Mouse (Mus musculus): ENCODE measurements around the gene Gm42372.
A peak's percentile ranks its signal among the peaks of the same experiment; 100 is the strongest.

The Gm42372 gene

DNA sequence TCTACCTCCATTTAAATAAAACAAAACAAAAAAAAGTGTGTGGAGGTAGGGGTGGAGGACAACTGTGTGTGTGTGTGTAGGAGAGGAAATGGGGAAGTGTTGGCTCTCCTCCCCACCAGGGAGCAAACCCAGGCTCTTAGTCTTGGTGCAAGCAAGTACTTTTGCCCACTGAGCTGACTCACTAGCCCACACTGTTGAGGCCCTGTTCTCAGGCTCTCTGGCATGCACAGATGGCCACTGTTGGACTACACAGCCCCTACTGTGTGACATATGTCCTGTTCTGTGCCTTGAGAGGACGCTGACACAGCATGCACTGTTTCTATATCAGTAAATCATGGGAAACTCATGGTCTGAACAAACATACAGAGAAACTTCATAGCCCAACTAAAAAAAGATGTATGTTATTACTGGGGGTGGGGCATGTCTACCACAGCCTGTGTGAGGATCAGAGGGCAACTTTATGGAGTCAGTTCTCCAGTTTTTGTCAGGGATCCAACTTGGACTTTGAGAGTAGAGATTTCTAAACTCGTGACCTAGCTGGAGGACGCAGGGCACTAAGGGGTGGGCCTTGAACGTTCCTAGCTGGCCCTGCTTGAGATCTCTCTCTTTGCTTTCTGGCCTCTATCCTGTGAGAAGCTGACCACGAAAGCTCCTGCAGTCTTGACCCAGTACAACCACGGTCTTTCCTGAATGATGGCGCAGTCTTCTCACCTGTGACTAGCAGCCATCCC, 20.5 kb downstream of the Gm42372 start:
- DNase-seq (ENCODE audit: inconsistent ontology term), result peak; percentile 27

DNA sequence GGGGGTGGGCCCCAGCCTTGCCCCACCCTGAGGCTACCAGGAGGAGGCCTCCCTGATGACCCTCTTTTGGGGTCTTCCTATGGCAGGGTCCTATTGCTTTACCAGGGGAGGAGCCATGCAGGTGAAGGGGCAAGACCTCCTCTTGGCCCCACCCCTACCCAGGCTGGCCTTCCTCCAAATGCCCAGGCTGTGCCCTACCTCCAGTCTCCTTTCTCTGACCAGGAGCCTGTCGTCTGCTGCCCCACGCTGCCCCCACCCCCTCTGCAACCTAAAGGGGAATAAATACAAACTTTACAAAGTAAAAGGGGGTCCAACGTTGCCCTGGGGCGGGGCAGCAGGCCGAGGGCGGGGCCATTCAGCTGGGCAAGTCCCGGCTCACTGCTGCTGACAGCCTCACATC, 21.8 kb downstream of the Gm42372 start:
- no peak for DNase-seq (ENCODE audit: inconsistent ontology term)

DNA sequence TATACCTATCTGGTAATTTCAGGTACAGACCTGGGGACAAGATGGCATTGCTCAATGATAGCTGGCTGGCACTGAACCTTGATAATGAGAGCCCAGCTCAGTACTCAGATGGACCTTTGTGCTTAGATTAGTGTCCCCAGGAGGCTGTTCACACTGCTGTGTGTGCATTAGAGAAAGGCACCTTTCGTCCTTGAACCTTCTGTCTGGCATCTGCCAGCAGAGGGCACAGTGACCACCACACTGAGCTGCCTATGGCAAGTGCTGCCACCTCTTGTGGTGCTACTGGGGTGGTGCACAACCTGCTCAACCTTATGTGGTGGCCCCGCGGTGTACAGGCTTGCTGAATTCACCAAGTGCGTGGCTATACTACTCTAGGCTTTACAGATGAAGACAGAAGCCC, 24.4 kb downstream of the Gm42372 start:
- DNase-seq (ENCODE audit: inconsistent ontology term), result peak; percentile 33

DNA sequence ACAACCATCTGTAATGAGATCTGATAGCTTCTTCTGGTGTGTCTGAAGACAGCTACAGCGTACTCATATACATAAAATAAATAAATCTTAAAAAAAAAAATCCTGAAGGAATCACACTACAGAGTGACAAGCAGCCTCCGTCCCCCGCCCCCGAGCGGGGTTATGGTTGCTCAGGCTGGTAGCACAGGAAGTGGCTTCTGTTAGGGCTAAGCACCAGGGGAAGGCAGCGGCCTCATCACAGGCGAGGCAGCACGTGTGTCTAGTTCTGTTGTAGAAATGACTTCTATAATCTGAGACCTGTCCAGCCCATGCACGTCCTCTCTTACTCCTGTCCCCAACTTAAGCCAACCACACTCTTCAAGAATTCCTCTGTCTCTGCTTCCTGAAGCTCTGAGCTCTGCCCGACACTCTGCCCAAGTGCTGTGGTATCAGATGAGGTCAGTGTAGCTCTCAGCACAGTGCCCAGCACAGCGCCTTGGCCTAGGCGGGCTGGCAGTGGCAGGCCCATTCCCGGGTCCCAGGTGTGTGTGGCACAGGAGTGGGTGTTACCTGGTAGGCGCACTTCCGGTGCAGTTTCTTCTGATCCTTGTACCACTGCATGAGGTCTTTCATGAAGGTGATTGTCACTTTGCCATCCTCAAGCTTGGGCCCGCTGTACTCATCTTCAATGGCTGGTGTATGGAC, 26.6 kb downstream of the Gm42372 start:
- DNase-seq (ENCODE audit: inconsistent ontology term), result no peak

DNA sequence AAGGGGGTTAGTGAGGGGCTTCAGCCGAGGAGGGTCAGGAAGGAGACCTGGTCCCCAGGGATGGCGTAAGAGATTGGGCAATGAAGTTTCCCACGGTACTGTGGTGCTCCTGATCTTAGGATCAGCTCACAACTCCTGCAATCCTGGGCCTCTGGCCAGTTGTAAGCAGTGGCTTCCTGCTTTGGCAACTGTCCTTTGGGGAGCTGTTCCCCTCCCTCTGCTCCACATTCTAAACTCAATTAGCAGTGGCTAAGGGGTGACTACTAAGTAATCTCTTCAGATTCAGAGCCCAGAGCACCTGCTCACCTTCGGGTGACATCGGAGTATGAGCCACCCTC, 27.1 kb downstream of the Gm42372 start:
- DNase-seq (ENCODE audit: inconsistent ontology term), result no peak

DNA sequence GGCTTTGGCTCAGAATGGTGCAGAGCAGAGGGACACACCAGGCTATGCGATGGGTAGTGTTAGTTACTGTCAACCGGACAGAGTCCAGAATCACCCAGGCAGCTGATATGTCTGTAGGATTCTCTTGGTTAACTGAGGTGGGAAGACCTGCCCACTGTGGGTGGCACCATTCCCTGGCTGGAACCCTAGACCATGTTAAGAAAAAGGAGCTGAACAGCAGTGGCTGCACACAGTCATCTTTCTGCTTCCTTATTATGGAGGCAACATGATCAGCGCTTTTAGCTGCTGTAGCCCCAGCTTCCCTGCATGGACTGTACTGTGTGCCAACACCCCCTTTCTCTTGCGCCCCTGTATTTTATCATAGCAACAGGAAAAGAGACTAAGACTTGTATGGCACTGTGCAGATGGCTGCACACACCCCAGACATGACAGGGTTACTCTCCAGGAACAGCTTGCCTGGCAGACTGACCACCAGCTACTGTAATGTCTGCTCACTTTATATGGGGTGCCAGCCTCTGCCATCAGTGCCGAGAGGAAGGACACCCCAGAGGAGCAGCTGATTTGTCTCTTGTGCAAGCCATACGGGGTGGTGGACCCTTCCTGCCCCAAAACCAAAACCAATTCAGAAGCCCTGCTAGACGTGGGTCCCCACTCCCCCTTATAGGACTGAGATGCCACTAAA, 29.2 kb downstream of the Gm42372 start:
- DNase-seq (ENCODE audit: inconsistent ontology term), result no peak

DNA sequence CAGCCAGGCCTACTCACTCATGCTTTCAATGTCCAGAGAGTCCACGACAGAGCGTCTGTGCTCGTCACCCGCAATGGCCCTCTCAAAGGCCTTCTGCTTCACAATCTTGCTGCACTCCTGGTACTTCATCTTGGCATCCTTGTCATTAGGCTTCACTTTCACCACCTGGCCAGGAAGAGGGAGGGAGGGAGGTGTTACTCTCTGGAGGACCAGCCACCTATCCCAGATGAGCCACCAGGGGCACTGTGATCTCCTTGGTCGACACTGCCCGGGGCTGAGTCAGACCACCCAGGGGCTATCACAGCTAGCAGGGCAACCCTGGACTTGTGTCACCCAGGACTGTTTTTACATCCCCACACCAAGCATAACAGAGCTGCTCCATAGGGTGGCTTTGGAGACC, 32.5 kb downstream of the Gm42372 start:
- no peak for DNase-seq (ENCODE audit: inconsistent ontology term)

DNA sequence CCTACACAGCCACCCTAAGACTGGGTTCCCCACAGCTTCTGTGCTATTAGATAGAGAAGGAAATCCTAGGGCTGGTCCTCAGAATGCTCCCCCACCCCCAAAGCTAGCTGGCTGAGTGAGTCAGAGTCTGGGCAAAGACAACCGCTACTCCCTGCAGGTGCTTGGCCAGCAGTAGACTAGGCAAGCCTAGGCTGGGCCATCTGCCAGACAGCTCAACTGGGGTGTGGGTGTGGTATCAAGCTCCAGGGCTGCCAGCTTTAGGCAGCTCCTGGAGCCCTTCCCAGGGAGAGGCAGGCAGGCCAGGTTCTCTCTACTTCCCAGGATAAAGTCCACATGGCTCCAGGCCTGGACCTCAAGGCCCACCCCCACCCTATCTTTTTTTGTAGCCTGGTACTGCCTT, 34.1 kb downstream of the Gm42372 start:
- peak; percentile 95 for DNase-seq (ENCODE audit: inconsistent ontology term)

DNA sequence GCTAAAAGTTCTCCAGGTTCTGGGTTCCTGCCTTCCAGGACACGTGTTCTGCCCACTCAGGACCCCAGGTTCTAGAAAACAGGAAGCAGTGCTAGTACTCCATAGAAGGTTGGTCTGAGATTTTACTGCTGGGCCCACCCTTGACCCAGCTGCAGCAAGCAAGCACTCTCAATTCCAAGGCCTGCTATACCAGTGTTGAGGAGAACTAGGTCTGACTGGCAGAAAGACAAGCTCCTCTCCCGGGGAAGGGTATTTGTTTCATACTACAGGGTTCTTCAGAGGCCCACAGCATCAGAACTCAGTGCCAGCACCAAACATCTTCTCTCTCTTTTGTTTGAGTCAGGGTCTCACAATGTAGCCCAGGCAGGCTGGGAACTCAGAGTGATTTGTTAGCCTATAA, 35.0 kb downstream of the Gm42372 start:
- DNase-seq (ENCODE audit: inconsistent ontology term), result no peak

DNA sequence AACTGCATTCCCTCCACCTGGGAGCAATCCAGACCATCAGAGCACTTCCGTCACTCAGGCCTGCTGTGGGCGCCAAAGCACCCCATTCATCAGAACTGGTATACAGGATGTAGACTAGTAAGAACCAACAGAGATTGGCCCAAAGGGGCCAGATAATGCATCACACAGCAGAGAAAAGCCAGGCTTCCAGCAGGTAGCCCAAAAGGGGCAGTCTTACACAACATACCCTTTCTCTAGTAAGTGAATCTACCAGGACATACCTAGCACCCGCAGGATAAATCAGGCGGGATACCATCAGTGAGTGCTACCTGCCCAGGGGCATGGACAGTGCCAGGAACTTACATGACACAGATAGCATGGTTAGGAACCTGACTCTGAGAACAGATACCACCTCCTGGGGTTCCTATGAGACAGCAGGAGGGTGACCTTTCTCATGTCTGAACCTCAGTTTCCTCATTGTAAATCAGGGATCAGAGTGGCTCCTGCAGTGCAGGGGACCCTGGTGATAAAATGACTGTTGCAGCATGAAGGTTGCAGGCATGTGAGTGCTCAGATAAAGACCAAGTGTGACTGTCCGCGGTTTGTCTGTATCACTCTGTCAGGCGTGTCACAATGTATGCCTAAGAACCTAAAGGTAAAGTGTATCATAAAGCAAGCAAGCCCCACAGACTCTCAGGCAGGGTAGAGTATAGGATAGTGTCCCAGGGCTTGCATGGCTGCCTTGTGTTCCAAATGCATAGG, 36.7 kb downstream of the Gm42372 start:
- no peak for DNase-seq (ENCODE audit: inconsistent ontology term)

DNA sequence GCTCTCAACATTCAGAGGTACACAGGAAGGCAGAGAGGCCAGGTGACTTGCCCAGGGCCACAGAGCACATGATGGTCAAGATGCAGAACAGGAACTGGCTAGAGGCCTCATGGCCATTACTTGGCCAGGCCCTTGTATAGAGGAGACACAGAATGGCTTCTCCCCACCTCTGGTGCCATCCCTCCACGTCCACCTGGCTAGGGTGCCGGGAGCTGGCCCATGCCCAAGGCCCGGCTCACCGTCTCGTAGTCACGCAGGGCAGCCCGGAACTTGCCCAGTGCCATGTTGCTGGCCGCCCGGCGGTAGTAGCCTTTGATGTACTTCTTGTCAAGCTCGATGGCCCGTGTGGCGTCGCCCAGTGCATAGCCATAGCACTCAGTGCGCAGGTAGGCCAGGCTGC, 39.3 kb downstream of the Gm42372 start:
- no peak for DNase-seq (ENCODE audit: inconsistent ontology term)

DNA sequence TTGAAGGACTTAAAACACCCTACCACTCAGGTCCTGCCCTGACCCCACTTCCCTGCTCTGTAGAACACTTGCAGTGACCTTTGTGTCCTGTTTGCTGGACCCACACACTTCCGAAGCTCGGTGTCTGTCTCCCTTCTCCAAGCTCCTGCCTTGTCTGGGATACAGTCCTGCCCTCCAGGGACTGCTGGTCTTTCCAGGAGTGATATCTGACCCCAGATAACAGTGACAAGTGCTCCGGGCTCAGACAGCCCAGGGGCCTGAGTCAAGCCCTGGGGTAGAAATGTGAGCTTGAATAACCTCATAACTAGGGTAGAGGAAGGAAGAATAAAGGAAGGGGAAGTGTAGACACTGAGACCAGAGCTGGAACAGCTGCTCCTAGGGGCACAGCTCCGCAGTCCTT, 40.8 kb downstream of the Gm42372 start:
- no peak for DNase-seq (ENCODE audit: inconsistent ontology term)

DNA sequence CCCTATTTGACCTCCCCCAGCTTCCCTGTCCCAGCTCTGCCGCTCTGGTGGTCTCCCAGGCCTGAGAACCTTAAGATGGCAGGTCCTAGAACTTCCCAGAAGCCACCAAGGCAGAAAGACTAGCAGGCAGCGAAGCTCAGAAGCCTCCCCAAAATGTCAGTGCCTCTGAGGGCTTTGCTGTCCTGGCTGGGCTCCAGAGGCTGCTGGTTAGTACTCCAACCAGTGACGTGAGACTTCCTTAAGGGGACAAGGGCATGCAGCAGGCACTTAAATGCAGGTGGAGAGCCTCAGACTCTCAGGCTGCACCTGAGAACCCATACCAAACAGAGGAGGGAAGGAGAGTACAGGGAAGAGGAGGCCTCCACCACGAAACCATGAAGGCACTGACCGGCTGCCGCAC, 41.3 kb downstream of the Gm42372 start:
- no peak for DNase-seq (ENCODE audit: inconsistent ontology term)

DNA sequence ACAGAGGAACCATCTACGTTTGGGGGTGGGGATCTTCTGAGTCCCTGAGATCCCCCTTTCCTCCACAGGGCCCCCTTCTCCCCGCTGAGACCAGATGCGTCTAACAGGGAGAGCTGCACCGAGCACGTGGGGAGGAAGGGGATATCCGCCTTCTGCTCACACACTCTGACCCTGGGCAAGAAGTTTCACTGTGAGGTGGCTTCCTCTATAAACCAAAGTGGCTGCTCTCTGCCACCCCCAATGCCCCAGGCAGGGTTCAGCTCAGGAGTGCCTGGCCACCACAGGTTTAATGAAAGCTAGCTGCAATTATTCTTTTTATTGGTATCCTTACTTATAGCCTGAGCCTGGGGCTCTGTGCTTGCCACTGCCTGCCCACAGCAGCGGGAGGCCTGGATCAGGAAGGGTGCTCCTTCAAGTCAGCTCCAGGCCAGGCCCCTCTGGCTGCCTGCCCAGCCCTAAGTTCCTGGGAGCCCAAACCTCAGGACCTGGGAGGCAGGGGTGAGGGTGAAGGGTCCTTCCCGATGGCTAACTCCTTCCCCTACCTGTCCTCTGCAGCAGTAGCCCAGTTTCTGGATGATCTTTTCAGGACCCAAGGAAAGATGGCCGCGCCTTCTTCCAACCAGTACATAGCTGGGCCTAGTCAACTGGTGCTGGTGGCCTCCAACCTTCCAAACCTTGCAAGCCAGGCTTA, 42.1 kb downstream of the Gm42372 start:
- DNase-seq (ENCODE audit: inconsistent ontology term), result no peak

DNA sequence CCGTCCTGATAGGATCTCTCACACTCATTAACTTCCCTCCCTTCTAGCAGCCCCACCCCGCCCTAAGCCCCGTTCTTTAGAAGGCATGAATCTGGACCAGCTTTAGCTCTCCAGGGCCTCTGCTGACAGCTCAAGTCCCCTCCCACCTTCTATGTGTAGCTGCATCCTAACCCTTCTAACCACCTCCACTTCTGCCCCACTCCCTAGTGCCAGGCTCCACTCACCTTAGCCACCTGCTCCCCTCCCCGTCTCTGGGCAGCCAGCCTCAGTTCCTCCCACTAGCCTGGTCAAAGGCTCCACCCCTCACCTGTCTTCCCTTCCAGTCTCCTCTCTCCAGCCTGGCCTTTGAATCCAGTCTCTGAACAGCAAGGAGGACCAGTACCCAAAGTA, 42.6 kb downstream of the Gm42372 start:
- no peak for DNase-seq (ENCODE audit: inconsistent ontology term)

DNA sequence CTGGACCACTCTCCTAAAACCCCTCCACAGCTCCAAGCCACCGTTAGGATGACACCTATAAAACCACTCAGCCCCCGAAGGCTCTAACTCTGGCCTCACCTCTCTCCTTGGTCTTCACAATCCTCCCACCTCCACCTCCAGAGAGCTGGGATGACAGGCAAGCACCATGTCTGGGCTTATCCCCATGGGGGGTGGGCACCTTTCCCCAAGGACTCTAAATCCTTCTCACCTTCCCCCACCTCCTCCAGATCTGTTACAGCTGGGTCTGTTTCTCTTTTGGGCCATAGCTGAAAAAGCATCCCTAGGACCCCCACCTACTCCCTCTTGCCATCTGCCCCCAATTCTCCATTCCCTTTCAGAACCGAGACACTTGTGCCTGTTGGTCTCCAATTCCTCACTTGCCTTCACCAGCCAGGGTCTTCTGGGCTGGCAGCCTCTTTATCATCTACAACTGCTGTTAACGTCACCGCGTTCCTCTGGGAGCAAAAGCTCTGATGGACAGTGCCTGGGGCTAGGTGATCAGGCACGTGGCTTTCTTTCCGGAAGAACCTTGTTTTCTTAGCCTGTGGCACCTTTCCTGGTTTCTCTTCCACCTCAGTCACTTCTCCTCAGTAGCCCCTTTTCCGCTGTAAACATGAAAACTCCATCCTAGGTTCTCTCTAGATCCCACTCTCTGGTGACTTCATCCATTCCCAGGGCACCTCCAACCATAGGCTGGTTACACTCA, 43.2 kb downstream of the Gm42372 start:
- no peak for DNase-seq (ENCODE audit: inconsistent ontology term)

DNA sequence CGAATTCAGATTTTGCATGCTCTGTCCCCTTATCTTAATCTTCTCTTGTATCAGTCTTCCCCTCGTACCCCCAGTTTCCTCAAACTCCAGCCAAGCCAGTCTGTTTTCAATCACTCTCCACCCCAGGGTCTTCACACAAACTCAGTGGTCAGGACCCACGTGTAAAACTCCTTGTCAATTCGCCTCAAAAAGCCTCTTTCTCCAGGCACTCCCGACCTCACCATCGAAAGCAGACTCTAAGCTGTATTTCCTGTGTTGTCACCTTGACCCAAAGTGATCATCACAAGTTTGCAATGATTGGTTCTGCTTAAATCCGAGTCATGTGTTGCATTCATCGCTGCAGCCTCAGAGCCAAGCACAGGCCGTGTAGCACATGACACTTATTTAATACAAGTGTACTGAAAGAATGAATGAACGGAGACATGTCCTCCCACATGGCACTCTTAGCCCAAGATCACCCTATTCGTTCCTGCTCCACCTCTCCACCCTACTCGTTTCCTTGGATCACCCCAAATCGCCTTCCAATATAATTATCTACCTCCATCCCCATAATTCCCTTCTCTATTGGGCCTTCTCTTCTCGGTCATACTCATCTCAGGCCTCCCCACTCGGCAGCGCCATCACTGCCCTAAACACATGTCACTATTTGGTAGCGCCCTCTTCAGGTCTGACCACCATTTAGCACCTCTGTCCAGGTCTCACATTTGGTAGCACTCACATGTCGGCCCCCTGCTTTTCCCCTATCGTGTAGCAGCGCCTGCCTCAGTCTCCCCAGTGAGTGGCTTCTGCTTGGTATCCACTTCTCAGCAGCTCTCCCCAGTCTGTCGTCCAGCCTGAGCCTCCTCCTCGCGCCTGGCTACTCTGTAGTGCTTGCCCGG, 44.1 kb downstream of the Gm42372 start:
- no peak for DNase-seq (ENCODE audit: inconsistent ontology term)

DNA sequence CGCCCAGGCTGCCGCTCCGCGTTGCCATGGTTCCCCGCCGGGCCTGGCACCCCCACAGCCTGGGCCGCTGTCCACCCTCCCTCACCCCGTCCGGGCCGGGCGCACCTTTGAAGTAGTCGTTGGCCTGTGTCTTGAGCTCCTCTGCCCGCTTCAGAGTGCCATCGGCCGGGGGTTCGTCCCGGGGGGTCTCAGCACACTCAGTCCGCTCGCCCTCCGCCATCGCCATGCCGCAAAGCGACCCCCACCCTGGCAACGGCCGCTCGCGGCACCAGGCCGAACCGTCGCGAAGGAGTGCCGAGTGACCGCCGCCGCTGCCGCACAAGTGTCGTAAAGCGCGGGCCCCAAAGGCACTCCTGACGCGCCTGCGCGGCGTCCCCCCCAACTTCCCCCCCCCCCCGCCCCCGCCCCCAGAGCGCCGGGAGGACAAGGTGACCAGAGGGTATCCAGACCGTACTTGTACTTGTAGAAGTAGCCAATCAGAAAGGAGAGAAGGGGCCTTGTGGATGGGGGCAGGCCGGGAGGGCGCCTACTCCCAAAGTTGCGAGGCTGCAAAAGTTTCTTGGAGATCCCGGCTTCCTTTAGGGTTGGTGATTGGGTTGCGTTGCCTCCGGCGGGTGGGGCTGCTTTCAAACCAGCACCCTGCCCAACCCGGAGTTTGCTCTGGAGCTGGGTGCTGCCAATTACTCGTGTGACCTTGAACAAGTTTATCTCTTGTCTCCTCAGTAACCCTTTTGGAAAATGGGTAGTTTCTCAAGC, 44.9 kb downstream of the Gm42372 start, which contains the start of gene Ppp5c:
TSS of gene Ppp5c (minus strand) at position 337 of the 756 bp plus-strand sequence.
- DNase-seq (ENCODE audit: inconsistent ontology term), result peak; percentile 95

DNA sequence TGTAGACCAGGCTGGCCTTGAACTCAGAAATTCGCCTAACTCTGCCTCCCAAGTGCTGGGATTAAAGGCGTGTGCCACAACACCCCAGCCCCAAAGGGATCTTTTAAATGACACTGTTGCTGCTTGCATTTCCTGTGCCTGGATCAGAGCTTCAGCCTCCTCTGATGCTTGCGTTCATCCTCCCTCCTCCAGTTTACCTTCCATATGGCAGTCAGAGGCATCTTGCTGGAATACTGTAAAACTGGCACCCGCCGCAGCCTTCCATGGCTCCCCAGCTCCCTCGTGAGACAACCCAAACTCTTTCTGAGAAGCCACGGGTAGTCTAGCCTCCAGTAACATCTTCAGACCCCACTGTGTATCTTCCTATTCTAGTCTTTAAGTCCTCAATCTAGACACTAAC, 46.0 kb downstream of the Gm42372 start:
- DNase-seq (ENCODE audit: inconsistent ontology term), result no peak
